Mouse (Mus musculus) liver, postnatal 0 days (tissue): ENCODE results near the gene Cped1. TPM values are rescaled to one million over a fixed set of nuclear protein-coding genes. Genes with fewer than 3 reads are reported as not detected.

Source experiments
- ATAC-seq: fragments of 200-750 bp; cut with Nextera tagmentation; 2 replicates; pipeline ENCODE4 v1.8.0; 2017; ENCODE audit warnings: mild to moderate bottlenecking, moderate library complexity
- DNase-seq: peaks from one replicate; pipeline ENCODE4 v3.0.0-alpha.2; 2016
- H3K27ac ChIP-seq: fragments of 300-500 bp; sonication (generic); 2 replicates; pipeline ENCODE4 v1.5.1; 2014; ENCODE audit warnings: antibody characterized with exemption, moderate library complexity, mild to moderate bottlenecking, low read depth
- H3K27me3 ChIP-seq: fragments of 300-500 bp; sonication (generic); 2 replicates; pipeline ENCODE4 v1.6.1; 2014; ENCODE audit warnings: low read length, control low read depth, mixed read lengths; ENCODE audit not compliant: insufficient read depth
- H3K36me3 ChIP-seq: fragments of 300-500 bp; sonication (generic); replicated peaks from 2 replicates; pipeline ENCODE4 v1.6.1; 2014; ENCODE audit warnings: mild to moderate bottlenecking, control low read depth, low read length, moderate library complexity, mixed read lengths; ENCODE audit not compliant: insufficient read depth
- H3K4me1 ChIP-seq: fragments of 300-500 bp; sonication (generic); 2 replicates; pipeline ENCODE4 v1.6.1; 2014; ENCODE audit warnings: antibody characterized with exemption, mild to moderate bottlenecking, control low read depth; ENCODE audit not compliant: insufficient read depth
- H3K4me2 ChIP-seq: fragments of 300-500 bp; sonication (generic); 2 replicates; pipeline ENCODE4 v1.6.1; 2014; ENCODE audit warnings: low read depth, mild to moderate bottlenecking, low read length, moderate library complexity, mixed read lengths
- H3K4me3 ChIP-seq: fragments of 300-500 bp; sonication (generic); 2 replicates; pipeline ENCODE4 v1.5.1; 2014; ENCODE audit warnings: low read depth, low read length
- H3K9ac ChIP-seq: fragments of 300-500 bp; sonication (generic); replicated peaks from 2 replicates; pipeline ENCODE4 v1.6.1; 2014; ENCODE audit warnings: mild to moderate bottlenecking, moderate library complexity
- H3K9me3 ChIP-seq: fragments of 300-500 bp; sonication (generic); 2 replicates; pipeline ENCODE4 v1.6.1; 2016; ENCODE audit warnings: mild to moderate bottlenecking, control low read depth, low read length, mixed read lengths
- CTCF ChIP-seq: sonication (generic); IDR thresholded peaks from 2 replicates; pipeline ENCODE4 v1.5.1; 2016; ENCODE audit warnings: antibody characterized with exemption, low read depth
- EP300 ChIP-seq: IDR thresholded peaks from 2 replicates; pipeline ENCODE4 v1.6.1; 2016; ENCODE audit warnings: antibody characterized with exemption, low read depth, mild to moderate bottlenecking
- WGBS: fragments of 180-500 bp; shearing (Covaris S2); extraction: QIAGEN DNeasy Blood & Tissue Kit; methylation state at CpG from one replicate; pipeline ENCODE4 v1.1.7; 2014; ENCODE audit not compliant: insufficient replicate concordance; 5-methylcytosine and 5-hydroxymethylcytosine counted together
- polyA plus RNA-seq: library from polyadenylated mRNA; unstranded; fragments of >200 nt; fragmentation: Nextera tagmentation; extraction: Ambion mirVana; gene quantifications from 2 replicates; pipeline ENCODE4 v1.2.1, GENCODE M21; 2015

Gene Cped1
- polyA plus RNA-seq, 1 experiment from 2014 or later = 8.2 TPM

DNA sequence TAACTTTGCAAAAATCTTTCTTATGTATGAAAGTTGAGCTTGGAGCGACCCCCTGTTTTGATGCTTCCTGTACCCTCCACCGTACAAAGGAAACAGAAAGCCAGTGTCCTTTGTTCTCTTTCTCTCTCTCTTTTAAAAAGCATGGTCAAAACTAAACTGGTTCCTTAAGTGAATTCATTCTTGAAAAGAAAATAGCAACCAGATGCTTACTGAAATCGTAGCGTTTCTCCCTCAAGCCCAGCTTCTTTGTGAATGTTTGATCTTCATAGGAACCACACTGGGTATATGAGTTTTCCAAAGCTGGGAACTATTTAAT is 40.6 kb downstream of the Cped1 start:
- Histone ChIP-seq H3K9me3 (no peaks in the 10 kb centered on the region), H3K27me3 (no peaks in the 10 kb centered on the region), H3K4me3 (peak overlapping the region; percentile 39), H3K4me1 (peaks cover 8% of the 10 kb centered on the region), H3K4me2 (peak overlapping the region; percentile 68), H3K9ac (peak overlapping the region; percentile 54), H3K27ac (peak overlapping the region; percentile 85), H3K36me3 (no peaks in the 10 kb centered on the region)
- ATAC-seq (no peak), DNase-seq (no peak)
- no peak for TF ChIP-seq EP300
- TF ChIP-seq CTCF = no peak
- 14% methylated on average over 4 of the region's 4 CpGs for WGBS

DNA sequence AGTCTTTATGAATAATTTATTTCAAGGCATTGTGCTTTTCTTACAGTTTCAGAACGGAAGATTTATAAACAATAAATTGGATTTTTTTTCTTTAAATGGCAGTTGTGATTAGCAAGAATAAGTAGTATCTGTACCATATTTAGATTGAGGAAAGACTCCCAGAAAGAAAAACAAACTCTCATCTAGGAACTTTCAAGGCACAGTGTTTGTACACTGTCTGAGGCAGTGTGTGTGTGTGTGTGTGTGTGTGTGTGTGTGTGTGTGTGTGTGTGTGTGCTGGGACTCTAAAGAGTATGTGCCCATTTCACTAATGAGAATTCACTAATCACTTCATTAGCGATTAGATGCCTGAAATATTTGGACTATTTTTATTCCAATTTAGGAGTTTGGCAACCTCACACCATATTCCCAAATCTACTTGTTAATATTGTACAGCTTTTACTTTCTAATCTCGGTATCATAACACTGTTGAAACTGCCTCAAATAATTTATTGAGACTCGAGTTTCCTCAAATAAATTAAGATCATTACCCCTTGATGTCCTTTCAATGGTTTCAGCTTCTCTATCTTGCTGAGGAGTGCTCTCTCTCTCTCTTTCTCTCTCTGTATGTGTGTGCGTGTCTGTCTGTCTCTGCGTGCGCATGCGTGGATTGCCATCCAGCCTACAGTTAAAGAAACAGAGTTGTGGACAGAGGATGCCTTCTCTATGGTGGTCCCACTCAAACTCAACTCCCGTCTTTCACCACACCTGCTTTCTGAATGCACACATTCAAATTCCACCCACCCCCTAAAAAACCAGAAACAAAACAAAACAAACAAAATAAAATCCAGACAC is 41.3 kb downstream of the Cped1 start:
- peak overlapping the region; percentile 85 for H3K27ac ChIP-seq
- H3K9ac ChIP-seq = no peak overlapping the region
- TF ChIP-seq EP300 (no peak), CTCF (no peak)
- WGBS = 65% methylated on average over 9 of the region's 9 CpGs
- no peak for DNase-seq
- H3K36me3 ChIP-seq = no peaks in the 10 kb centered on the region
- no peaks in the 10 kb centered on the region for H3K9me3 ChIP-seq
- peak overlapping the region; percentile 39 for H3K4me3 ChIP-seq
- peak overlapping the region; percentile 68 for H3K4me2 ChIP-seq
- peaks cover 8% of the 10 kb centered on the region for H3K4me1 ChIP-seq
- no peak for ATAC-seq
- H3K27me3 ChIP-seq = no peaks in the 10 kb centered on the region

GRCm38 (mm10) chr6:22027854-22028253 is 42.1 kb downstream of the Cped1 start:
- DNase-seq (no peak), ATAC-seq (no peak)
- no peak overlapping the region for H3K9ac ChIP-seq
- H3K4me2 ChIP-seq = no peak overlapping the region
- H3K27me3 ChIP-seq = no peaks in the 10 kb centered on the region
- TF ChIP-seq EP300 = no peak
- no peak for TF ChIP-seq CTCF
- 82% methylated on average over 2 of the region's 2 CpGs for WGBS
- no peaks in the 10 kb centered on the region for H3K9me3 ChIP-seq
- peaks cover 8% of the 10 kb centered on the region for H3K4me1 ChIP-seq
- no peaks in the 10 kb centered on the region for H3K36me3 ChIP-seq
- no peak overlapping the region for H3K4me3 ChIP-seq
- no peak overlapping the region for H3K27ac ChIP-seq

DNA sequence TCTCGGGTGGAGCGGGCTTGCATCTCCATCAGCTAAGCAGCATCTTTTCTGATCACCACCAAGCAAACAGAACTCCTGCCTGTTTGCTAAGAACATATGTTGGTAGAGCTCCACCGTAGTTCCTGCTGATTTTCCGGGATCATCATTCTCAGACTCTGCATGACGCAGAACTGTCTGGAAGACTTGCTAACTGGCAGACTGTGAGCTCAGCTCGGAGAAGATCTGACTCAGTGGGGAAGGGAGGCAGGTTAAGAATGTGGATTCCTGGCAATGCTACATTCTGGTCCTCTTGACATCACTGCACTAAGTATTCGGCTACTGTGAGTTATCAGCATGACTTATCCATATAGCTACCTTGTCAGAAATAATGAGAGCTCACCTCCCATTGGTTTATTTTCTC is 44.7 kb downstream of the Cped1 start:
- ATAC-seq = no peak
- peaks cover 6% of the 10 kb centered on the region for H3K4me1 ChIP-seq
- no peaks in the 10 kb centered on the region for H3K9me3 ChIP-seq
- H3K36me3 ChIP-seq = no peaks in the 10 kb centered on the region
- TF ChIP-seq EP300 (no peak), CTCF (no peak)
- no peak for DNase-seq
- H3K4me3 ChIP-seq = no peak overlapping the region
- 72% methylated on average over 7 of the region's 7 CpGs for WGBS
- no peak overlapping the region for H3K4me2 ChIP-seq
- no peak overlapping the region for H3K27ac ChIP-seq
- no peak overlapping the region for H3K9ac ChIP-seq
- no peaks in the 10 kb centered on the region for H3K27me3 ChIP-seq

DNA sequence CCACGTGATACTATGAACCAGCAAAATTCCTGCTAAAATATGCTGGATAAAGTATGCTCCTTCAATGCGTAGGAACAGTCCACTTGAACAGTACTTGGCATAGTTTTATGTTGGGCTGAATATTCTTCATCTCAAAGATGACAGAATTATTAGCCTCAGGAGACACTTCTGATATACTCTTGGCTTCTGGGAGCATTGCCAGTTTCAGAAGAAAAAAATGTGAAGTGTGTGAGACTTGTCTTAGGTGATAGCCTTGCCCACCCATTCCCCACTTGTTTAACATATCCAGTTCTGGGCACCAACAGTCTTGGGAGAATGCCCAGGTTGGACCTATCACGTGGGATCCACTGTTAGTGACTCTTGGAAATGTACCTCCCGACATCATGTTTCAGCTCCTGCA is 47.5 kb downstream of the Cped1 start:
- Histone ChIP-seq H3K4me2 (no peak overlapping the region), H3K27ac (no peak overlapping the region), H3K4me3 (no peak overlapping the region), H3K9ac (no peak overlapping the region), H3K9me3 (no peaks in the 10 kb centered on the region), H3K4me1 (peaks cover 6% of the 10 kb centered on the region; the same call in 1 of the 2 replicates), H3K36me3 (no peaks in the 10 kb centered on the region), H3K27me3 (no peaks in the 10 kb centered on the region)
- TF ChIP-seq CTCF (no peak), EP300 (no peak)
- 76% methylated on average over 4 of the region's 4 CpGs for WGBS
- DNase-seq = no peak
- no peak for ATAC-seq

DNA sequence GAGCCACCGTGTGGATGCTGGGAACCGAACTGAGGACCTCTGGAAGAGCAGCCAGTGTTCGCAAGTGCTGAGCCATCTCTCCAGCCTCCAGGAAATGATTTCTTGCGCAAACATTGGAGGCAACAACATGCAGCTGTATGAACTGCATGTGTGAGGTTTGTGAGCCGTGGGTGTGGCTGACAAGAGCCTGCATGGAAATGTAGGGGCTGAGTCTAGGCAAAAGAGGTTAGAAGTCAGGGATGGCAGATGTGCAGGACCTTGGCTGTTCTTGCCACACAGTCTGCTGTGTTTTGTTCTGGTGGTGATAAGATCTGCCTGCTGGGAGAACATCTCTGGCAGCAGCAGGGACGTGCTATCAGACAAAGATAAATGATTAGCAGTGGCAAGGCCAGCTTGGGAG is 49.7 kb downstream of the Cped1 start:
- Histone ChIP-seq H3K9ac (no peak overlapping the region), H3K9me3 (no peaks in the 10 kb centered on the region), H3K27ac (no peak overlapping the region), H3K4me2 (no peak overlapping the region), H3K4me1 (peaks cover 6% of the 10 kb centered on the region; the same call in 1 of the 2 replicates), H3K4me3 (no peak overlapping the region), H3K36me3 (no peaks in the 10 kb centered on the region), H3K27me3 (no peaks in the 10 kb centered on the region)
- DNase-seq (no peak), ATAC-seq (no peak)
- no peak for TF ChIP-seq CTCF
- no peak for TF ChIP-seq EP300
- WGBS = 60% methylated on average over 6 of the region's 6 CpGs

GRCm38 (mm10) chr6:22035895-22036294 is 50.2 kb downstream of the Cped1 start:
- H3K27me3 ChIP-seq = no peaks in the 10 kb centered on the region
- peaks cover 6% of the 10 kb centered on the region; the same call in 1 of the 2 replicates for H3K4me1 ChIP-seq
- no peak overlapping the region for H3K9ac ChIP-seq
- ATAC-seq (no peak), DNase-seq (no peak)
- H3K9me3 ChIP-seq = no peaks in the 10 kb centered on the region
- H3K36me3 ChIP-seq = no peaks in the 10 kb centered on the region
- TF ChIP-seq EP300 (no peak), CTCF (no peak)
- H3K4me2 ChIP-seq = no peak overlapping the region
- 82% methylated on average over 3 of the region's 3 CpGs for WGBS
- no peak overlapping the region for H3K4me3 ChIP-seq
- H3K27ac ChIP-seq = no peak overlapping the region
